Mouse (Mus musculus): ENCODE measurements around the gene Fancg. TPM values are rescaled to one million over a fixed set of nuclear protein-coding genes. Genes with fewer than 3 reads are reported as not detected.
A peak's percentile ranks its signal among the peaks of the same experiment; 100 is the strongest.

The Fancg gene
- polyA plus RNA-seq, 1 experiment from 2014 or later = 17.3 TPM

DNA sequence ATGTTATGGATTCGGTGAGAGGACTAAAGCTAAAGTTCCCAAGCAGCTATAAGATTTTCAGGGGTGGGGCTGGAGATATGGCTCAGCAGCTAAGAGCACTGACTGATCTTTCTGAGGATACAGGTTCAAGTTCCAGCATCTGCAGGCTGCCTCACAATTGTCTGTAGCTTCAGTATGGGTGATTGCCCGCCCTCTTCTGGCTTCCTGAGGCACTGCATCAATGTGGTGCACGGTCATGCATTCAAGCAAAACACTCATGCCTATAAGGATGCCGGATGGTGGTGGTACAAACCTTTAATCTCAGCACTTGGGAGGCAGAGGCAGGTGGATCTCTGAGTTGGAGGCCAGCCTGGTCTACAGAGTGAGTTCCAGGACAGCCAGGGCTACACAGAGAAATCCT is 48.7 kb downstream of the Fancg start:
- H3K27ac ChIP-seq (ENCODE audit: low read depth, low read length) = no peak overlapping the region
- H3K27me3 ChIP-seq (replicated peaks; ENCODE audit: control insufficient read depth, insufficient read depth, low read length) = no peaks in the 10 kb centered on the region
- peak; percentile 76 for DNase-seq (ENCODE audit: low spot score)
- no peaks in the 10 kb centered on the region for H3K9me3 ChIP-seq (replicated peaks; ENCODE audit: control insufficient read depth, low read length)
- no peak for ATAC-seq
- H3K9ac ChIP-seq (ENCODE audit: low read length) = no peak overlapping the region
- H3K4me3 ChIP-seq (ENCODE audit: low read depth, low read length) = no peak overlapping the region
- peaks cover 28% of the 10 kb centered on the region for H3K36me3 ChIP-seq (ENCODE audit: control insufficient read depth, insufficient read depth, low read length)
- H3K4me2 ChIP-seq (ENCODE audit: low read length) = no peak overlapping the region
- no peaks in the 10 kb centered on the region for H3K4me1 ChIP-seq (ENCODE audit: control insufficient read depth, insufficient read depth, low read length)
- WGBS = 31% methylated on average over 4 of the region's 4 CpGs

DNA sequence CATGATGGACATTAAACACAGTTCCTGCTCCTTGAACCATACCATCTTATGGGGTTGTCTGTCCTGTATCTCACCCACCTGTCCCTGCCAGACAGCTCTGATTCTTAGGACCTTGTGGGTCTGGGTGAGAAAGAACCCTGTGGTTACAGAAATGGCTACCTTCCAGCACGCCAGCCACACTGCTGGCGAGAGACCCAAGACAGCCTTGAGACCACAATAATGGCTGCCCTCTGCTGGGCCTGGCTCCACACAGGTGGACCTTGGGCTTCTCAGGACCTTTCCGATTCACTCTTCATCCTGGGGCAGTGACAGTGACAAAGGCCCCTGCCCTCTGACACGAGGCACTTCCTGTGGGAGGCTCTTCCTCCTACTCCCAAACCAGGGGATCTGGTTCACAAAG is 50.9 kb downstream of the Fancg start:
- ATAC-seq = no peak
- no peaks in the 10 kb centered on the region for H3K27me3 ChIP-seq (replicated peaks; ENCODE audit: control insufficient read depth, insufficient read depth, low read length)
- H3K4me2 ChIP-seq (ENCODE audit: low read length) = no peak overlapping the region
- DNase-seq (ENCODE audit: low spot score) = no peak
- H3K9ac ChIP-seq (ENCODE audit: low read length) = no peak overlapping the region
- WGBS = 78% methylated on average over 4 of the region's 4 CpGs
- H3K9me3 ChIP-seq (replicated peaks; ENCODE audit: control insufficient read depth, low read length) = no peaks in the 10 kb centered on the region
- peaks cover 50% of the 10 kb centered on the region for H3K36me3 ChIP-seq (ENCODE audit: control insufficient read depth, insufficient read depth, low read length)
- no peak overlapping the region for H3K4me3 ChIP-seq (ENCODE audit: low read depth, low read length)
- no peaks in the 10 kb centered on the region for H3K4me1 ChIP-seq (ENCODE audit: control insufficient read depth, insufficient read depth, low read length)
- no peak overlapping the region for H3K27ac ChIP-seq (ENCODE audit: low read depth, low read length)

DNA sequence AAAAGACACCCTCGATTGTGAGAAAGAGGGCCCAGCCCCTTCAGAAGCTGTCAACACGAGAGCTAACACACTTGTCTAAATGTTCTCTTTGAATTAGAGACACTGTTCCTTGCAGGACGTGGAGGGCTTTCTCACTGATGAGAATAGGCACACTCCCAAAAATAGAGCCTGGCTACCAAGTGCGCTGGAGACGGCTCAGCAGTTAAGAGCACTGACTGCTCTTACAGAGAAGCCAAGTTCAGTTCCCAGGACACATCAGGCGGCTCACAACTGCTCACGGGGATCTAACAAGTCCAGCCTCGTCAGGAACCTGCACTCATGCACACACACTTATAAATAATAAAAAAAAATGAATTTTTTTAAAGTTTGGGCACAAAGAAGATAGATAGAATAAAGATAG is 51.4 kb downstream of the Fancg start:
- Histone ChIP-seq H3K9me3 (replicated peaks; ENCODE audit: control insufficient read depth, low read length) (no peaks in the 10 kb centered on the region), H3K36me3 (ENCODE audit: control insufficient read depth, insufficient read depth, low read length) (peaks cover 50% of the 10 kb centered on the region), H3K4me3 (ENCODE audit: low read depth, low read length) (no peak overlapping the region), H3K27ac (ENCODE audit: low read depth, low read length) (no peak overlapping the region), H3K9ac (ENCODE audit: low read length) (no peak overlapping the region), H3K4me1 (ENCODE audit: control insufficient read depth, insufficient read depth, low read length) (no peaks in the 10 kb centered on the region), H3K27me3 (replicated peaks; ENCODE audit: control insufficient read depth, insufficient read depth, low read length) (no peaks in the 10 kb centered on the region), H3K4me2 (ENCODE audit: low read length) (no peak overlapping the region)
- ATAC-seq (no peak), DNase-seq (ENCODE audit: low spot score) (no peak)
- WGBS = 71% methylated on average over 8 of the region's 8 CpGs

DNA sequence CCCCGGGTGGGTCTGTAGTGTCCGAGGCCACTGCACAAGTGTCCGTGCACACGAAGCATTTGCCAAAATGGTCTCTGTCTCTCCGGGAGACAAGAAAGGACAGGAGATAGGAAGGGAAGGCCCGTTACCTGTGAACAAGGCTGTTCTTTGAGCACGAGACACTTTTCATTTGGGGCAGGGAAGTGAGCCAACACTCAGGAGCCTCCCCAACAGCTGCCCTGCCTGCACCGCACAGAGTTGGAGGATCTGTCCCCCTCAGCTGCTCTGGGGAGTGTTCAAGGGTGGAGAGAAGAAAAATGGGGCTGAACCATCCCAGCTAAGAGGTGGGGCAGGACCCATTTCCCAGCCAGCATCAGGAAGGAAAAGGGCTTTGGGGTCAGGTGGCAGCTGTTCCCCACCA is 52.3 kb downstream of the Fancg start:
- no peaks in the 10 kb centered on the region for H3K9me3 ChIP-seq (replicated peaks; ENCODE audit: control insufficient read depth, low read length)
- peaks cover 53% of the 10 kb centered on the region for H3K36me3 ChIP-seq (ENCODE audit: control insufficient read depth, insufficient read depth, low read length)
- no peak for DNase-seq (ENCODE audit: low spot score)
- WGBS = 87% methylated on average over 8 of the region's 8 CpGs
- no peak overlapping the region for H3K4me3 ChIP-seq (ENCODE audit: low read depth, low read length)
- ATAC-seq = no peak
- no peak overlapping the region for H3K9ac ChIP-seq (ENCODE audit: low read length)
- H3K4me2 ChIP-seq (ENCODE audit: low read length) = no peak overlapping the region
- H3K4me1 ChIP-seq (ENCODE audit: control insufficient read depth, insufficient read depth, low read length) = peaks cover 5% of the 10 kb centered on the region
- no peak overlapping the region; the same call in 1 of the 2 replicates for H3K27ac ChIP-seq (ENCODE audit: low read depth, low read length)
- no peaks in the 10 kb centered on the region for H3K27me3 ChIP-seq (replicated peaks; ENCODE audit: control insufficient read depth, insufficient read depth, low read length)

DNA sequence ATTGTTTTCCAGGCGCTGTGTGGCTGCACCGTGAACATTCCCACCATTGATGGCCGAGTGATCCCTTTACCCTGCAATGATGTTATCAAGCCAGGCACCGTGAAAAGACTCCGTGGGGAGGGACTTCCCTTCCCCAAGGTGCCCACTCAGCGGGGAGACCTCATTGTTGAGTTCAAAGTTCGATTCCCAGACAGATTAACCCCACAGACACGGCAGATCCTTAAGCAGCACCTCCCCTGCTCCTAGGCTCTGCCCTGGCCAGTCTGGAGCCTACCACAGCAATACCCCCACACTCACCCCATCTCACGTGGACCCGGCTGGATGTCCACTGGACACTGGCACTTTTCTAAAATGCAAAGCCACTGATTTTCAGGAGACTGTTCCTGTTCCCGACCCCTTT is 53.0 kb downstream of the Fancg start:
- ATAC-seq (no peak), DNase-seq (ENCODE audit: low spot score) (no peak)
- no peak overlapping the region for H3K9ac ChIP-seq (ENCODE audit: low read length)
- H3K9me3 ChIP-seq (replicated peaks; ENCODE audit: control insufficient read depth, low read length) = no peaks in the 10 kb centered on the region
- peaks cover 54% of the 10 kb centered on the region for H3K36me3 ChIP-seq (ENCODE audit: control insufficient read depth, insufficient read depth, low read length)
- 77% methylated on average over 11 of the region's 11 CpGs for WGBS
- H3K4me3 ChIP-seq (ENCODE audit: low read depth, low read length) = no peak overlapping the region
- no peak overlapping the region for H3K27ac ChIP-seq (ENCODE audit: low read depth, low read length)
- no peak overlapping the region for H3K4me2 ChIP-seq (ENCODE audit: low read length)
- peaks cover 11% of the 10 kb centered on the region for H3K4me1 ChIP-seq (ENCODE audit: control insufficient read depth, insufficient read depth, low read length)
- H3K27me3 ChIP-seq (replicated peaks; ENCODE audit: control insufficient read depth, insufficient read depth, low read length) = no peaks in the 10 kb centered on the region

DNA sequence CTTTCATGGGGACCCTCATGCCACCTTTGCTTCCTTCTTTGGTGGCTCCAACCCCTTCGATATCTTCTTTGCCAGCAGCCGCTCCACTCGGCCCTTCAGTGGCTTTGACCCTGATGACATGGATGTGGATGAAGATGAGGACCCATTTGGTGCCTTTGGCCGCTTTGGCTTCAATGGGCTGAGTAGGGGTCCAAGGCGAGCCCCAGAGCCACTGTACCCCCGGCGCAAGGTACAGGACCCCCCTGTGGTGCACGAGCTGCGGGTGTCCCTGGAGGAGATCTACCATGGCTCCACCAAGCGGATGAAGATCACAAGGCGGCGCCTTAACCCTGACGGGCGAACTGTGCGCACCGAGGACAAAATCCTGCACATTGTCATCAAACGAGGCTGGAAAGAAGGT is 53.7 kb downstream of the Fancg start:
- Histone ChIP-seq H3K4me1 (ENCODE audit: control insufficient read depth, insufficient read depth, low read length) (peaks cover 19% of the 10 kb centered on the region), H3K4me2 (ENCODE audit: low read length) (no peak overlapping the region), H3K36me3 (ENCODE audit: control insufficient read depth, insufficient read depth, low read length) (peaks cover 57% of the 10 kb centered on the region), H3K27ac (ENCODE audit: low read depth, low read length) (no peak overlapping the region), H3K4me3 (ENCODE audit: low read depth, low read length) (no peak overlapping the region), H3K9ac (ENCODE audit: low read length) (no peak overlapping the region), H3K27me3 (replicated peaks; ENCODE audit: control insufficient read depth, insufficient read depth, low read length) (no peaks in the 10 kb centered on the region), H3K9me3 (replicated peaks; ENCODE audit: control insufficient read depth, low read length) (no peaks in the 10 kb centered on the region)
- no peak for DNase-seq (ENCODE audit: low spot score)
- 95% methylated on average over 17 of the region's 17 CpGs for WGBS
- no peak for ATAC-seq

DNA sequence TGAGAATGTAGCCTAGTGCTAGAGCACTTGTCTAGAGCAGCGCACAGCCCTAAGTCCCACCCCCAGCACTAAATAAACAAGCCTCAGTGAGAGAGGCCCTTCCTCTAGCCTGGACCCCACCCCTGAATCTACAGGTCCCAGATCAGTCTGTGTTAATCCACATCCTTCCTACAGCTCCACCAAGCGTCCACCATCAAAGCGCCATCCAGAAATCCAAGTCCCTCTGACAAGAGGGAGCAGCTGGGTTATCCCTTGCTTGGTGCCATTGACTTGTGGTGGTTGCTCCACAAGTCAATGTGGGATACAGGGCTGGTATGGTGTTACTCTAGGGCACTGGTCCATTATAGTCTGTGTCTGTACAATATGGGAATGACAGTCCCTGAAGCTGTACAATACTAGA is 55.1 kb downstream of the Fancg start:
- no peak overlapping the region for H3K4me2 ChIP-seq (ENCODE audit: low read length)
- no peaks in the 10 kb centered on the region for H3K9me3 ChIP-seq (replicated peaks; ENCODE audit: control insufficient read depth, low read length)
- H3K4me1 ChIP-seq (ENCODE audit: control insufficient read depth, insufficient read depth, low read length) = peaks cover 27% of the 10 kb centered on the region
- H3K9ac ChIP-seq (ENCODE audit: low read length) = no peak overlapping the region
- no peak for DNase-seq (ENCODE audit: low spot score)
- no peak overlapping the region for H3K27ac ChIP-seq (ENCODE audit: low read depth, low read length)
- no peaks in the 10 kb centered on the region for H3K27me3 ChIP-seq (replicated peaks; ENCODE audit: control insufficient read depth, insufficient read depth, low read length)
- peaks cover 57% of the 10 kb centered on the region for H3K36me3 ChIP-seq (ENCODE audit: control insufficient read depth, insufficient read depth, low read length)
- no peak overlapping the region for H3K4me3 ChIP-seq (ENCODE audit: low read depth, low read length)
- 90% methylated on average over 3 of the region's 3 CpGs for WGBS
- no peak for ATAC-seq

DNA sequence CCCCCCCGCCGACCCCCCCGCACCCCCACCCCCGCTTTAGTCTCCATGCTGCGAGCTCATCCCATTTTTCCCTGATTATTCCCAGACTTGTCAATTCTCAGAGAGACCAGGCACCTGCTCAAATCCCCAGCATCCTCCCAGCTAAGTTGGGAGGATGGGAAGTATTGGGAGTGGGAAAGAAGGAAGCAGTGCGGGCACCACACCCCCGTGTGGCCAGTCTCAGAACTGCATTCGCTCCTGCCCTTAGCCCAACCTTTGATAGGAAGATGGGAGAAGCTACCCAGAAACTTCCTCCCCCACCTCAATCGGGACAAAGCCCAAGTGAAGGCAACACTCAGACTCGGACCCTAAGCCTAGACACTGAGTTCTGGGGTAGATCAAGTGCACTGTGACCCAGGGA is 56.0 kb downstream of the Fancg start:
- WGBS = 4% methylated on average over 10 of the region's 10 CpGs
- Histone ChIP-seq H3K36me3 (ENCODE audit: control insufficient read depth, insufficient read depth, low read length) (peaks cover 56% of the 10 kb centered on the region), H3K4me2 (ENCODE audit: low read length) (peak overlapping the region; percentile 80), H3K27ac (ENCODE audit: low read depth, low read length) (peak overlapping the region; percentile 77), H3K9ac (ENCODE audit: low read length) (no peak overlapping the region), H3K9me3 (replicated peaks; ENCODE audit: control insufficient read depth, low read length) (no peaks in the 10 kb centered on the region), H3K4me1 (ENCODE audit: control insufficient read depth, insufficient read depth, low read length) (peaks cover 27% of the 10 kb centered on the region), H3K4me3 (ENCODE audit: low read depth, low read length) (peak overlapping the region; percentile 71; the same call in 1 of the 2 replicates), H3K27me3 (replicated peaks; ENCODE audit: control insufficient read depth, insufficient read depth, low read length) (no peaks in the 10 kb centered on the region)
- DNase-seq (ENCODE audit: low spot score) (peak; percentile 82), ATAC-seq (no peak)

DNA sequence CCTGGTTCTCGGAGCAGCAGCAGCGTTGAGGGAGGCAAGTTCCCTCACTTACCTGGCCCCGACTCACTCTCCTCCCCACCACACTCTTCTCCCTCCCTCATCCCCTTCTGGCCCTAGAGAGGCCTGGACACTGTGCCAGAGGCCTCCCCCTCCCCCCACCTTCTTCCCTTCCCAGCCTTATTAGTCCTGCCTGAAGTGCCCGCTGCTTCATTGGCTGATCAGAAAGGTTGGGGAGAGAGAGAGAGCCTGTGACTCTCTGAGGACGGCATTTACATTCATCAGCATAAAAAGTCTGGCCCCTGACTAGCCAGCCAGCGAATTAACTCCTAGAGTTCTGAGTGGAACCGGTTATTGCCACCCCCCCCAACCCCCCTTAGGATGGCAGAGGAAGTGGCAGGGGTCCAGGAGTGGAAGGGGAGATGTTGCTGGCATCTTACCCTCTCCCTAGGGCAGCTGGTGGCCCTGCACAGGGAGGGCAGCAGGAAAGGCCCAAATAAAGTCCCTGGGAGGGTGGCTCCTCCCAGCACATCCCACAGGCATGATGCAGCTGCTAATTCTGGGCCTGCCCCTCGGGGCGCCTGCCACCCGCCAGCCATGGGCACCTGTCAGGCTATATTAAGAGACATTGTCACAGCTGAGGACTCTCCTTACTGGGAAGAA is 56.7 kb downstream of the Fancg start:
- Histone ChIP-seq H3K4me1 (ENCODE audit: control insufficient read depth, insufficient read depth, low read length) (peaks cover 33% of the 10 kb centered on the region), H3K9me3 (replicated peaks; ENCODE audit: control insufficient read depth, low read length) (no peaks in the 10 kb centered on the region), H3K27ac (ENCODE audit: low read depth, low read length) (peak overlapping the region; percentile 77), H3K4me3 (ENCODE audit: low read depth, low read length) (peak overlapping the region; percentile 71), H3K27me3 (replicated peaks; ENCODE audit: control insufficient read depth, insufficient read depth, low read length) (no peaks in the 10 kb centered on the region), H3K36me3 (ENCODE audit: control insufficient read depth, insufficient read depth, low read length) (peaks cover 49% of the 10 kb centered on the region), H3K9ac (ENCODE audit: low read length) (peak overlapping the region; percentile 96; the same call in 1 of the 2 replicates), H3K4me2 (ENCODE audit: low read length) (peak overlapping the region; percentile 80)
- DNase-seq (ENCODE audit: low spot score) (peak; percentile 77), ATAC-seq (0 out of 2 replicates have a peak, but pooled peaks have one; percentile 6)
- 10% methylated on average over 10 of the region's 10 CpGs for WGBS
